ENCODE assay signal across 8 mouse cellular contexts in the genomic region with DNA sequence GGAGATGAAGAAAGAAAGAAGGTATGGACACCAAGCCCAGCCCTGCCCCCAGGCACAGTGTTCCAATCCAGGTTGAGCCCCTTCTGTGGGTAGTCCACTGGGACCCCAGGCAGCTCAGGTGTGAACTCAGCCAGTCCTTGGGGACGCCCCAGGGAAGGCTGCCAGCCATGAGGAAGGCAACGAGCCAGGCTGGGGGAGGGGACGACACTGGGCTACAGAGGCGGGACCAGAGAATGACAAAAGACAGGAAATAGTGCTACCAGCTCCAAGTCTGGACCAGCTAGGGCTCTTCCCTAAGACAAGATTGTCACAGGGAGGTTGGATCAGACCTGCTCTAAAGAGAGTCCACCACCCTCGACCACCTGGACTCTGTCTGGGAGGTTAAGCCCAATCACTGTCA. TPM values are rescaled to one million over a fixed set of nuclear protein-coding genes. Genes with fewer than 3 reads are reported as not detected.
DNase-seq lines count a peak whose midpoint lies in the region; ATAC-seq and TF ChIP-seq lines count a peak whose summit lies in the region.

No protein-coding gene starts in this region.

- H3K9me3 ChIP-seq in forebrain, embryonic 16.5 days (ENCODE audit: control insufficient read depth, low read length): no peaks in the 10 kb centered on the region
- H3K9me3 ChIP-seq in hindbrain, embryonic 13.5 days: no peaks in the 10 kb centered on the region
- H3K9me3 ChIP-seq in limb, embryonic 13.5 days: no peaks in the 10 kb centered on the region
- no peaks in the 10 kb centered on the region for H3K9me3 ChIP-seq in midbrain, embryonic 12.5 days
- H3K9me3 ChIP-seq in stomach, embryonic 16.5 days (replicated peaks; ENCODE audit: control insufficient read depth, low read length): no peaks in the 10 kb centered on the region

- no peak overlapping the region for H3K4me3 ChIP-seq in bone marrow, adult 2 months (replicated peaks; ENCODE audit: control insufficient read depth, low read depth, low read length)
- H3K4me3 ChIP-seq in forebrain, embryonic 16.5 days (replicated peaks; ENCODE audit: low read length): no peak overlapping the region; the same call in 1 of the 2 replicates
- peak overlapping the region; percentile 11 for H3K4me3 ChIP-seq in hindbrain, embryonic 13.5 days
- 0 out of 2 replicates have a peak overlapping the region, but pooled peaks have one; percentile 5 for H3K4me3 ChIP-seq in limb, embryonic 13.5 days
- no peak overlapping the region for H3K4me3 ChIP-seq in midbrain, embryonic 12.5 days
- peak overlapping the region; percentile 19; the same call in 1 of the 2 replicates for H3K4me3 ChIP-seq in stomach, embryonic 16.5 days (replicated peaks; ENCODE audit: low read length)

- no peak for ATAC-seq in forebrain, embryonic 16.5 days
- no peak for ATAC-seq in hindbrain, embryonic 13.5 days (ENCODE audit: low FRiP score)
- ATAC-seq in limb, embryonic 13.5 days (ENCODE audit: low FRiP score, low read depth): no peak
- no peak for ATAC-seq in midbrain, embryonic 12.5 days (ENCODE audit: low FRiP score, low read depth)
- ATAC-seq in stomach, embryonic 16.5 days (ENCODE audit: insufficient read depth, low FRiP score): no peak

- peak; percentile 42 for DNase-seq in embryo, embryonic 11 days
- DNase-seq in embryo, embryonic 10.5 days (ENCODE audit: low spot score): no peak

- H3K9ac ChIP-seq in forebrain, embryonic 16.5 days (replicated peaks; ENCODE audit: low read depth, low read length): peak overlapping the region; percentile 38
- H3K9ac ChIP-seq in hindbrain, embryonic 13.5 days: peak overlapping the region; percentile 61
- no peak overlapping the region; the same call in 1 of the 2 replicates for H3K9ac ChIP-seq in limb, embryonic 13.5 days
- 0 out of 2 replicates have a peak overlapping the region, but pooled peaks have one; percentile 15 for H3K9ac ChIP-seq in midbrain, embryonic 12.5 days (replicated peaks)
- peak overlapping the region; percentile 63 for H3K9ac ChIP-seq in stomach, embryonic 16.5 days (ENCODE audit: low read length)

- WGBS in bone marrow, adult 2 months: 1% methylated on average over 5 of the region's 5 CpGs
- WGBS in forebrain, embryonic 16.5 days: 6% methylated on average over 5 of the region's 5 CpGs
- WGBS in hindbrain, embryonic 13.5 days: 13% methylated on average over 5 of the region's 5 CpGs
- WGBS in limb, embryonic 13.5 days: 9% methylated on average over 5 of the region's 5 CpGs
- WGBS in midbrain, embryonic 12.5 days: 18% methylated on average over 5 of the region's 5 CpGs
- 8% methylated on average over 5 of the region's 5 CpGs for WGBS in stomach, embryonic 16.5 days

- no peak for TF ChIP-seq POLR2A in bone marrow, adult 2 months (IDR thresholded peaks at IDR 0.05; ENCODE audit: borderline replicate concordance, control insufficient read depth, low read depth, low read length)

- H3K4me2 ChIP-seq in forebrain, embryonic 16.5 days (ENCODE audit: low read length): peak overlapping the region; percentile 31
- peak overlapping the region; percentile 97 for H3K4me2 ChIP-seq in hindbrain, embryonic 13.5 days
- peak overlapping the region; percentile 96 for H3K4me2 ChIP-seq in limb, embryonic 13.5 days (replicated peaks)
- H3K4me2 ChIP-seq in midbrain, embryonic 12.5 days (replicated peaks): peak overlapping the region; percentile 96
- H3K4me2 ChIP-seq in stomach, embryonic 16.5 days (ENCODE audit: low read depth, low read length): peak overlapping the region; percentile 90

- H3K27ac ChIP-seq in bone marrow, adult 2 months (ENCODE audit: control insufficient read depth, insufficient read depth, low read depth, low read length, poor library complexity): peak overlapping the region; percentile 70
- peak overlapping the region; percentile 43 for H3K27ac ChIP-seq in forebrain, embryonic 16.5 days (ENCODE audit: low read length)
- H3K27ac ChIP-seq in hindbrain, embryonic 13.5 days: peak overlapping the region; percentile 66
- peak overlapping the region; percentile 22; the same call in 1 of the 2 replicates for H3K27ac ChIP-seq in limb, embryonic 13.5 days
- H3K27ac ChIP-seq in midbrain, embryonic 12.5 days (replicated peaks): peak overlapping the region; percentile 35
- peak overlapping the region; percentile 97 for H3K27ac ChIP-seq in stomach, embryonic 16.5 days (ENCODE audit: low read length)

- no peaks in the 10 kb centered on the region for H3K36me3 ChIP-seq in forebrain, embryonic 16.5 days (ENCODE audit: control insufficient read depth, insufficient read depth)
- H3K36me3 ChIP-seq in hindbrain, embryonic 13.5 days: no peaks in the 10 kb centered on the region
- no peaks in the 10 kb centered on the region for H3K36me3 ChIP-seq in limb, embryonic 13.5 days
- no peaks in the 10 kb centered on the region for H3K36me3 ChIP-seq in midbrain, embryonic 12.5 days
- no peaks in the 10 kb centered on the region for H3K36me3 ChIP-seq in stomach, embryonic 16.5 days (ENCODE audit: control insufficient read depth, insufficient read depth, low read length)

- H3K4me1 ChIP-seq in bone marrow, adult 2 months (ENCODE audit: control insufficient read depth, insufficient read depth, low read length): peaks cover 4% of the 10 kb centered on the region
- H3K4me1 ChIP-seq in forebrain, embryonic 16.5 days (replicated peaks; ENCODE audit: control insufficient read depth, insufficient read depth, low read length): peaks cover 83% of the 10 kb centered on the region
- H3K4me1 ChIP-seq in hindbrain, embryonic 13.5 days (replicated peaks): peaks cover 89% of the 10 kb centered on the region
- H3K4me1 ChIP-seq in limb, embryonic 13.5 days: peaks cover 87% of the 10 kb centered on the region
- peaks cover 90% of the 10 kb centered on the region for H3K4me1 ChIP-seq in midbrain, embryonic 12.5 days
- H3K4me1 ChIP-seq in stomach, embryonic 16.5 days (ENCODE audit: control insufficient read depth, insufficient read depth, low read length): peaks cover 72% of the 10 kb centered on the region

- TF ChIP-seq CTCF in bone marrow, adult 2 months (IDR thresholded peaks at IDR 0.05; ENCODE audit: control insufficient read depth, insufficient read depth, low read length): no peak

- H3K27me3 ChIP-seq in forebrain, embryonic 16.5 days (replicated peaks; ENCODE audit: control insufficient read depth, insufficient read depth, low read length): no peaks in the 10 kb centered on the region
- H3K27me3 ChIP-seq in hindbrain, embryonic 13.5 days: 0 out of 2 replicates have a peak, but pooled peaks cover 3% of the 10 kb centered on the region
- H3K27me3 ChIP-seq in limb, embryonic 13.5 days: no peaks in the 10 kb centered on the region
- H3K27me3 ChIP-seq in midbrain, embryonic 12.5 days: 0 out of 2 replicates have a peak, but pooled peaks cover 8% of the 10 kb centered on the region
- no peaks in the 10 kb centered on the region for H3K27me3 ChIP-seq in stomach, embryonic 16.5 days (ENCODE audit: control insufficient read depth, insufficient read depth, low read length)

RNA-seq across cellular contexts. Expression of a gene that starts 3.5 kb away (rescaled TPM):
- 11.1 and 30.9 TPM in 2 replicates for polyA plus RNA-seq in bone marrow, adult 2 months (2011; ENCODE audit: insufficient read depth, insufficient read length, low replicate concordance, missing spikeins)
- 112 and 126 TPM in 2 replicates for polyA plus RNA-seq in forebrain, embryonic 16.5 days (2015; fragmentation: Nextera tagmentation; extraction: Ambion mirVana)
- polyA plus RNA-seq in hindbrain, embryonic 13.5 days (2015; fragmentation: Nextera tagmentation; extraction: Ambion mirVana): 99.2 and 104 TPM in 2 replicates
- polyA plus RNA-seq in limb, embryonic 13.5 days (2015; fragmentation: Nextera tagmentation; extraction: Ambion mirVana): 130 and 144 TPM in 2 replicates
- 164 and 170 TPM in 2 replicates for polyA plus RNA-seq in midbrain, embryonic 12.5 days (2016; fragmentation: Nextera tagmentation; extraction: Ambion mirVana)
- 153 and 178 TPM in 2 replicates for polyA plus RNA-seq in stomach, embryonic 16.5 days (2015; fragmentation: Nextera tagmentation; extraction: Ambion mirVana)

RNA-seq across cellular contexts. Expression of a gene that starts 19.2 kb away (rescaled TPM):
- 8.1 and 13.6 TPM in 2 replicates for polyA plus RNA-seq in bone marrow, adult 2 months (2011; ENCODE audit: insufficient read depth, insufficient read length, low replicate concordance, missing spikeins)
- 60.7 and 83.2 TPM in 2 replicates for polyA plus RNA-seq in forebrain, embryonic 16.5 days (2015; fragmentation: Nextera tagmentation; extraction: Ambion mirVana)
- 75.1 and 86.5 TPM in 2 replicates for polyA plus RNA-seq in hindbrain, embryonic 13.5 days (2015; fragmentation: Nextera tagmentation; extraction: Ambion mirVana)
- polyA plus RNA-seq in limb, embryonic 13.5 days (2015; fragmentation: Nextera tagmentation; extraction: Ambion mirVana): 22.8 and 25.8 TPM in 2 replicates
- polyA plus RNA-seq in midbrain, embryonic 12.5 days (2016; fragmentation: Nextera tagmentation; extraction: Ambion mirVana): 53.3 and 58.6 TPM in 2 replicates
- 13.4 and 15.0 TPM in 2 replicates for polyA plus RNA-seq in stomach, embryonic 16.5 days (2015; fragmentation: Nextera tagmentation; extraction: Ambion mirVana)

RNA-seq across cellular contexts. Expression of a gene that starts 27.7 kb away (rescaled TPM):
- 5.7 and 7.6 TPM in 2 replicates for polyA plus RNA-seq in bone marrow, adult 2 months (2011; ENCODE audit: insufficient read depth, insufficient read length, low replicate concordance, missing spikeins)
- polyA plus RNA-seq in forebrain, embryonic 16.5 days (2015; fragmentation: Nextera tagmentation; extraction: Ambion mirVana): 39.1 and 46.8 TPM in 2 replicates
- 36.1 and 36.5 TPM in 2 replicates for polyA plus RNA-seq in hindbrain, embryonic 13.5 days (2015; fragmentation: Nextera tagmentation; extraction: Ambion mirVana)
- 8.4 and 10.4 TPM in 2 replicates for polyA plus RNA-seq in limb, embryonic 13.5 days (2015; fragmentation: Nextera tagmentation; extraction: Ambion mirVana)
- polyA plus RNA-seq in midbrain, embryonic 12.5 days (2016; fragmentation: Nextera tagmentation; extraction: Ambion mirVana): 45.7 and 50.2 TPM in 2 replicates
- polyA plus RNA-seq in stomach, embryonic 16.5 days (2015; fragmentation: Nextera tagmentation; extraction: Ambion mirVana): 5.1 and 6.0 TPM in 2 replicates

RNA-seq across cellular contexts. Expression of a gene that starts 34.2 kb away (rescaled TPM):
- 42.6 and 54.0 TPM in 2 replicates for polyA plus RNA-seq in bone marrow, adult 2 months (2011; ENCODE audit: insufficient read depth, insufficient read length, low replicate concordance, missing spikeins)
- 77.8 and 90.8 TPM in 2 replicates for polyA plus RNA-seq in forebrain, embryonic 16.5 days (2015; fragmentation: Nextera tagmentation; extraction: Ambion mirVana)
- 82.8 and 87.3 TPM in 2 replicates for polyA plus RNA-seq in hindbrain, embryonic 13.5 days (2015; fragmentation: Nextera tagmentation; extraction: Ambion mirVana)
- polyA plus RNA-seq in limb, embryonic 13.5 days (2015; fragmentation: Nextera tagmentation; extraction: Ambion mirVana): 31.8 and 36.3 TPM in 2 replicates
- polyA plus RNA-seq in midbrain, embryonic 12.5 days (2016; fragmentation: Nextera tagmentation; extraction: Ambion mirVana): 63.7 and 68.5 TPM in 2 replicates
- polyA plus RNA-seq in stomach, embryonic 16.5 days (2015; fragmentation: Nextera tagmentation; extraction: Ambion mirVana): 20.2 and 24.4 TPM in 2 replicates

RNA-seq across cellular contexts. Expression of a gene that starts 36.6 kb away (rescaled TPM):
- polyA plus RNA-seq in bone marrow, adult 2 months (2011; ENCODE audit: insufficient read depth, insufficient read length, low replicate concordance, missing spikeins): 6.1 and 14.6 TPM in 2 replicates
- 4.1 and 5.7 TPM in 2 replicates for polyA plus RNA-seq in forebrain, embryonic 16.5 days (2015; fragmentation: Nextera tagmentation; extraction: Ambion mirVana)
- polyA plus RNA-seq in hindbrain, embryonic 13.5 days (2015; fragmentation: Nextera tagmentation; extraction: Ambion mirVana): 5.9 and 7.1 TPM in 2 replicates
- 6.4 and 6.5 TPM in 2 replicates for polyA plus RNA-seq in limb, embryonic 13.5 days (2015; fragmentation: Nextera tagmentation; extraction: Ambion mirVana)
- 14.5 and 20.1 TPM in 2 replicates for polyA plus RNA-seq in midbrain, embryonic 12.5 days (2016; fragmentation: Nextera tagmentation; extraction: Ambion mirVana)
- polyA plus RNA-seq in stomach, embryonic 16.5 days (2015; fragmentation: Nextera tagmentation; extraction: Ambion mirVana): 3.6 and 6.0 TPM in 2 replicates

Comparison
In these comparisons a context has a peak if more than half of its experiments do, and no peak if none do; other contexts are left out.
1. H3K27ac ChIP-seq: peak in every context shown above with its lines; median percentile 97 in stomach, embryonic 16.5 days; 70 in bone marrow, adult 2 months; 66 in hindbrain, embryonic 13.5 days; 43 in forebrain, embryonic 16.5 days; 35 in midbrain, embryonic 12.5 days; 22 in limb, embryonic 13.5 days.
2. H3K4me3 ChIP-seq: peak in hindbrain, embryonic 13.5 days (single experiment), limb, embryonic 13.5 days (single experiment) and stomach, embryonic 16.5 days (single experiment); none in bone marrow, adult 2 months (single experiment), forebrain, embryonic 16.5 days (single experiment) and midbrain, embryonic 12.5 days (single experiment).
3. H3K4me2 ChIP-seq: peak in every context shown above with its lines; median percentile 97 in hindbrain, embryonic 13.5 days; 96 in limb, embryonic 13.5 days; 96 in midbrain, embryonic 12.5 days; 90 in stomach, embryonic 16.5 days; 31 in forebrain, embryonic 16.5 days.